Mouse (Mus musculus) T-cell, adult 2 months (primary cell): Measurements from ENCODE around the gene Fam107a.
A peak's percentile ranks its signal among the peaks of the same experiment; 100 is the strongest.
"Not testable (repeated sequence)": the region's sequence is repeated elsewhere in the genome, so short reads cannot be mapped to it uniquely, and the experiment has no call there.

Source experiments
- DNase-seq: peaks from one replicate; pipeline ENCODE4 v3.0.0; 2022; ENCODE audit warnings: low spot score

Fam107a gene

GRCm38 (mm10) chr14:8316366-8317193 is 1.2 kb downstream of the Fam107a start:
- no peak for DNase-seq

DNA sequence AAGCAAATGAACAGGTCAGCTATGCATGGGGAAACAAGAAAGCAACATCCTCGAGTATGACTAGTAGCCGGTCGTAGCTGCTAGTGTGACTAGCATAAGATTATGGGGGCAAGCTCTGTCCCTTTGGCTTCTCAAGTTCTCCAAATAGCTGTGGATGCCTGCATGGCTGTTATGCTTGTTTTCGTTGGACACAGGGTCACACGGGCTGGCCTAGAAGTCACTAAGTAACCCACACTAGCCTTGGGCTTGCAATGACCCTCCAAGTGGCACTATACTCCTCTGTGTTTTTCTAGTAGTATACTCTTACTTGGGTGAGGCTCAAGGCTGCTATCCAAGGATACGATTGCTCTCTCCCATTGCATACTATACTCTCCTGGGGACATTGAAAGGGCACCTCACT is 2.7 kb downstream of the Fam107a start:
- DNase-seq: no peak

DNA sequence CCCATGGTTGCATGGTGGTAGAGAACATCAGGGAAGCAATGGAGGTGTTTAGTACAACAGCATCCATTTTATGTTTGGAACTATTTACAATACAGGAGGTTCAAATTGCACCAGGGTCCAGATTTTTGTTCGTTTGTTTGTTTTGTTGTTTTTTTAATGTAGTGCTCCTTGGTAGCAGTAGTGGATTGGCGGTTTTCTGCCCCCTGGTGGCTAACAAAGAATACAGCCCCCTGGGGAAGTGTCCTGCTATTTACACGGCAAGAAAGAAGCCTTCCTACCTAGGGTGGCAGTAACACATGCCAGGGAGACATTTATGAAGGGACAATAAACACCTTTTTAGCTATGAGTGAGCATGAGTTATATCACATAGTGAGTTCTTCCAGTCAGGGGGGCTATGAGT is 3.3 kb downstream of the Fam107a start:
- DNase-seq: peak; percentile 5

- DNase-seq: no peak
Observed at GRCm38 (mm10) chr14:8313877-8314276, 3.9 kb downstream of the Fam107a start.

- DNase-seq: no peak
Observed at GRCm38 (mm10) chr14:8309621-8310141, 8.1 kb downstream of the Fam107a start.

DNA sequence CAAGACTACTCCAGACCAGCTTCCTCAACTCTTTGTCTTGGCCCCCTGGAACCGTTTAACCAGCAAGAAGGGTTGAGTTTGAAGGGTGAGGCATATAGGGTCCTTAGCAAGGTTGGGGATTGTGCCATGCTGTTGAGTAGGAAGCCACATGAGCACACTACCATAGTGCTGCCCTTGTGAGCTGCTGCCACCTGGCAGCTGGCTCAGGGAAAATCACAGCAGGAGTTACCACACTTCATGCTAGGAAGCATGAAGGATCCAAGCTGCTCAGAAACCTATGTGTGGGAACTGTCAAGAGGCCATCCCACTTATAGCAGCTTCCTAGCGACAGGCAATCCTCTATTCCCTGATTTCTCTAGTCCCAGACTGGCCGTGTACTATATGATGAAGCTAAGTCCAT is 9.2 kb downstream of the Fam107a start:
- DNase-seq: no peak

DNA sequence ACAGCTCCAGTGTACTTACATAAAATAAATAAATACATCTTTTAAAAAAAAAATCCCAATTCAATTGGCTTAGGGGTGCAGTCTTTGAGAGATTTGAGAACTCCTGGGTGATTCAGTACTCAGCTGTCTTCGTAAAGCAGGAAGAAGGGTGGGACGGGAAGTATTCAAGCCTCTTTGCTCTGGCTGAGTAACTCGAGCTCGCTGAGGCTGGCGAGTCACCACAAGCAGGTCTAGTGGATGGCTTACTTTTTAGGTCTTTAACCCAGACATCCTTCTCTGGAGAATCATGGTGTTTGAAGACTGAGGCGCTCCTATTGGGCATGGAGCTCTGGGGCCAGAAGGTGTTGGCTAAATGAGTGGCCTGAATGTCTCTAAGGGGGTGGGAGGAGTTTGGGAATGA is 10.9 kb downstream of the Fam107a start:
- DNase-seq: no peak

DNA sequence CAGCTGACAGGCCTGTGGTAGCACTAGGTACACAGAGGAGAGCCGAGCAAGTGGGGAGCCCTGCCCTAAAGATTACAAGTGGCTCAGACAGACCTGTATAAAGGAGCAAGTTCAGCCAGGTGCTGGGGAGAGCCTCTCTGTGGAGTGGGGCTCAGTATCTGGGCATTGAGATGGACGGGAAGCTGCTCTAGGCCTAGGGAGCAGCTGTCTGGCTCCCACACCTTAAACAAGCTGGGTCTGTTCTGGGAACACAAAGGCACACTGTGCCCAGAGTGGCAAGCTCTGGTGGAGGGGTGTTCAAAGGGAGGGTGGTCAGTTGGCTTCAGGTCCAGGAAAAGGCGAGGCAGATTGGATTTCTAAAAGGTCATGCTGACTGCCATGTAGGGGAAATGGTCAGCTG is 12.8 kb downstream of the Fam107a start:
- DNase-seq: no peak

- no peak for DNase-seq
Observed at GRCm38 (mm10) chr14:8304082-8304481, 13.7 kb downstream of the Fam107a start.

- no peak for DNase-seq
Observed at GRCm38 (mm10) chr14:8302687-8303086, 15.1 kb downstream of the Fam107a start.

- DNase-seq: no peak
Observed at GRCm38 (mm10) chr14:8300281-8300680, 17.5 kb downstream of the Fam107a start.

DNA sequence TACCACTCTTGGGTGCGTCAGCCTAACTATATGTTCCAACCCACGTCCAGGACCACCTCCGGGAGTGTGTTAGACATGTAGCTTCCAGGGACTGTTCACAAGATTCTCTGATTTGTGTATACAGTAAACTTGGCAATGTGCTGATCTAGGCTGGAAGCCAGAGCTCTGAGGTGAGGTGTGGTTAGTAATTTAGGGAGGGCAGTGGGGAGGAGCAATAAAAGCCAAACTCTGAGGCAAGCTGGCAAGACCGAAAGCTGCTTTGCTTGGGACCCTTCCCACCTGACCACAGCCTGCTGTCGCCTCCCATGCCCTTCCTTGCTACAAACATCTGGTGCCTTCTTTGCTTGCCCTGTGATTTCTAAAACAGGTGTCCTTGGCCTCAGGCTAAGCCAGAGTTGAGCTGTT is 19.9 kb downstream of the Fam107a start:
- no peak for DNase-seq

- DNase-seq: no peak
Observed at GRCm38 (mm10) chr14:8294257-8294656, 23.6 kb downstream of the Fam107a start.

- DNase-seq: peak; percentile 3
Observed at GRCm38 (mm10) chr14:8286595-8286994, 31.2 kb downstream of the Fam107a start.

- no peak for DNase-seq
Observed at GRCm38 (mm10) chr14:8283784-8284183, 34.0 kb downstream of the Fam107a start.

- DNase-seq: not testable (repeated sequence)
Observed at GRCm38 (mm10) chr14:8271281-8271680, 46.5 kb downstream of the Fam107a start.

DNA sequence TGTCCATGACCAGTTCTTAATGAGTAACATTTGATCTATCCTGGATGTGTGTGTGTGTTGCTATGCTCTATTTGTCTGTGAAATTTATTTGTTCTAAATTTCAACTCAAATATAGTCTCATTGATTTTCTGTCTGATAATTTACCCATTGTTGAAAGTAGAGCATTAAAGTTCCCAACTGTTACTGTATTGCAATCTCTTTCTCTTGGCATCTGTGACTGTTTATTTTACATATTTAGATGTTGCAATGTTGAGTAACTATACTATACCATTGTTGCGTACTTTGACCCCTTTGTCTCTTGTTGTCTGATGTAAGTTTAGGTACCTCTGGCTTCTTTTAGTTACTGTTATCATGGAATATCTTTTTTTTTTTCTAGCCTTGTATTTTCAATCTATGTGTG is 53.4 kb downstream of the Fam107a start:
- DNase-seq: no peak

- DNase-seq: no peak
Observed at GRCm38 (mm10) chr14:8262242-8262641, 55.6 kb downstream of the Fam107a start.

GRCm38 (mm10) chr14:8260214-8260613 is 57.6 kb downstream of the Fam107a start:
- DNase-seq: no peak

- no peak for DNase-seq
Observed at GRCm38 (mm10) chr14:8259166-8259565, 58.7 kb downstream of the Fam107a start, which contains the start of gene Acox2. TSS of gene Acox2 (minus strand) at chr14:8259353.

- no peak for DNase-seq
Observed at GRCm38 (mm10) chr14:8258752-8259151, 59.1 kb downstream of the Fam107a start.

- DNase-seq: no peak
Observed at GRCm38 (mm10) chr14:8258335-8258627, 59.5 kb downstream of the Fam107a start.

DNA sequence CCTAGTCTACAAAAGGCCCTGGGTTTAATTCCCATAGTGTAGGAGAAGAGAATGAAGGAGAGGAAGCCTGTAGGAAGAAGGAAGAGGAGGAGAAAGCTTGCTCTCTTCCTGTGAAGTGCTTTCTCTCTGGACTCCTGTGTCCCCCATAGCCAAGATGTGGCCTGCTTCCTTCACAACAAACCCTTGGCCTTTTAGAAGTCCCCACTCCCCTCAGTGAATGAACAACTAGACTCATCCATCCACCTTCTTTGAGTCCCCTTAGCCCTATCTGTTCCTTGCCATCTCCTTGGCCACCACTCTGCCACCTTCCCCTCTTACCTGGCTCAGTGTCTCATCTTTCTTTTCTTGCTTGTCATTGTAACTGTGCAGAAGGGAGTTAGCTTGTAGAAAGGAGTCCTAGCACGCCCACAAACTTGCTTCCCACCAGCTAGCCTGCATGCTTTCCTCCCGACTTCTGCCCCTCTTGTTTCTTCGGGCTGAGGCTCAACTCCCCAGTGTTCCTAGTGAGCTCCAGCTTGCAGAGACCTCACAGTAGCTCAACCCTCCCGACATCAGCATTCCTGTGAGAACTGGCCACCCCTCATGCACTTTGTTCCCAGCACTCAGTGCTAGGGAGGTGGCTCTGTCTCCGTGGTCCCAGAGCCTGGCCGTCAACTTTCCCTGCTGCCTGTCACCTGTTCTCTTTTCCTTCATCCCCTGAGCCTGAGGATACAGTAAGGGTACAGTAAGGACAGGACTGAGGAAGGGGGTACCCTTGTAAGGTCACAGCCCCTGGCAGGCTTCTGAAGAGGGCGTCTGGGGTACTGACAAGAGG is 60.1 kb downstream of the Fam107a start:
- DNase-seq: no peak
